Mouse (Mus musculus) hindbrain, embryonic 16.5 days (tissue): ENCODE data around the gene Chrm3. TPM values are rescaled to one million over a fixed set of nuclear protein-coding genes. Genes with fewer than 3 reads are reported as not detected.

ENCODE experiments used
- ATAC-seq: fragments of 200-750 bp; cut with Nextera tagmentation; 2 replicates; pipeline ENCODE4 v1.8.0; 2017; ENCODE audit warnings: moderate TSS enrichment, moderate library complexity
- H3K27ac ChIP-seq: fragments of 300-500 bp; sonication (generic); 2 replicates; pipeline ENCODE4 v1.5.1; 2014; ENCODE audit warnings: low read depth, mild to moderate bottlenecking, control low read depth, low read length, moderate library complexity
- H3K27me3 ChIP-seq: fragments of 300-500 bp; sonication (generic); replicated peaks from 2 replicates; pipeline ENCODE4 v1.6.1; 2014; ENCODE audit warnings: low read length; ENCODE audit not compliant: control insufficient read depth, insufficient read depth
- H3K36me3 ChIP-seq: fragments of 300-500 bp; sonication (generic); 2 replicates; pipeline ENCODE4 v1.6.1; 2014; ENCODE audit warnings: mild to moderate bottlenecking, low read length, moderate library complexity, mixed read lengths; ENCODE audit not compliant: control insufficient read depth, insufficient read depth
- H3K4me1 ChIP-seq: fragments of 300-500 bp; sonication (generic); 2 replicates; pipeline ENCODE4 v1.6.1; 2014; ENCODE audit warnings: low read depth, low read length; ENCODE audit not compliant: control insufficient read depth, insufficient read depth
- H3K4me2 ChIP-seq: fragments of 300-500 bp; sonication (generic); 2 replicates; pipeline ENCODE4 v1.6.1; 2014; ENCODE audit warnings: mild to moderate bottlenecking, low read length, control low read depth, moderate library complexity
- H3K4me3 ChIP-seq: fragments of 300-500 bp; sonication (generic); 2 replicates; pipeline ENCODE4 v1.5.1; 2014; ENCODE audit warnings: mild to moderate bottlenecking, low read length, control low read depth, moderate library complexity
- H3K9ac ChIP-seq: fragments of 300-500 bp; sonication (generic); 2 replicates; pipeline ENCODE4 v1.6.1; 2014; ENCODE audit warnings: low read depth, mild to moderate bottlenecking, control low read depth, low read length, moderate library complexity
- H3K9me3 ChIP-seq: fragments of 300-500 bp; sonication (generic); 2 replicates; pipeline ENCODE4 v1.6.1; 2014; ENCODE audit warnings: mild to moderate bottlenecking, low read length, moderate library complexity; ENCODE audit not compliant: control insufficient read depth
- WGBS: fragments of 180-500 bp; shearing (Covaris S2); extraction: QIAGEN DNeasy Blood & Tissue Kit; methylation state at CpG from one replicate; pipeline ENCODE4 v1.1.7; 2014; 5-methylcytosine and 5-hydroxymethylcytosine counted together
- polyA plus RNA-seq: library from polyadenylated mRNA; unstranded; fragments of >200 nt; fragmentation: Nextera tagmentation; extraction: Ambion mirVana; gene quantifications from 2 replicates; pipeline ENCODE4 v1.2.1, GENCODE M21; 2015

The Chrm3 gene
- polyA plus RNA-seq, 1 experiment from 2014 or later, result 4.2 TPM

DNA sequence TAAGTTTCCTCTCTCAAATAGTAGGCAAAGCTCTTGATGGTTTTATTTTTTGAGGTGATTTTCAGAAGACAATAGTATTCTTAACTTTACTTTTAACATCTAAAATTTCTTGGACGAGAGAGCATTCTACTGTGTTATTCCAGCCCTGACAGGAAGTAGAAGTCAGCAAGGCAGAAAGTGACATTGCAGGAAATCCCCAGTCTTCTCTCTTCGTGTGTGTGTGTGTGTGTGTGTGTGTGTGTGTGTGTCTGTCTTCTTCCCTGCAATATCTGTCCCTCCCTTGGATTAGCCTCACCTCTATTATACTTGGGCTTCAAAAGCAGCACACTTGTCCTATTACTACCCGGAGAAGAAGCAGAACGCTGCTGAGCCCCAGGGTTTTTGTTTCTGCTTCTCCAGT is 316.6 kb downstream of the Chrm3 start:
- WGBS, result 72% methylated on average over 4 of the region's 4 CpGs
- H3K27me3 ChIP-seq, result no peaks in the 10 kb centered on the region
- no peaks in the 10 kb centered on the region for H3K36me3 ChIP-seq
- no peaks in the 10 kb centered on the region for H3K9me3 ChIP-seq
- no peak overlapping the region for H3K4me2 ChIP-seq
- H3K4me3 ChIP-seq, result no peak overlapping the region
- no peak overlapping the region for H3K27ac ChIP-seq
- no peak for ATAC-seq
- H3K4me1 ChIP-seq, result no peaks in the 10 kb centered on the region
- no peak overlapping the region for H3K9ac ChIP-seq

- WGBS, result 51% methylated on average over 18 of the region's 18 CpGs
- no peak overlapping the region for H3K4me3 ChIP-seq
These were observed 326.9 kb downstream of the Chrm3 start for GRCm38 (mm10) chr13:10033570-10034399.

GRCm38 (mm10) chr13:10031547-10031946 is 329.1 kb downstream of the Chrm3 start:
- 70% methylated on average over 5 of the region's 5 CpGs for WGBS
- Histone ChIP-seq H3K9ac (no peak overlapping the region), H3K4me2 (no peak overlapping the region), H3K9me3 (no peaks in the 10 kb centered on the region), H3K27ac (no peak overlapping the region), H3K4me3 (no peak overlapping the region), H3K36me3 (no peaks in the 10 kb centered on the region), H3K27me3 (no peaks in the 10 kb centered on the region), H3K4me1 (no peaks in the 10 kb centered on the region)
- ATAC-seq, result no peak

More at GRCm38 (mm10) chr13:10033570-10034399, 326.9 kb downstream of the Chrm3 start:
- Histone ChIP-seq H3K27me3 (no peaks in the 10 kb centered on the region), H3K4me2 (no peak overlapping the region), H3K9me3 (no peaks in the 10 kb centered on the region), H3K27ac (no peak overlapping the region), H3K36me3 (no peaks in the 10 kb centered on the region), H3K9ac (no peak overlapping the region), H3K4me1 (no peaks in the 10 kb centered on the region)
- ATAC-seq, result no peak

DNA sequence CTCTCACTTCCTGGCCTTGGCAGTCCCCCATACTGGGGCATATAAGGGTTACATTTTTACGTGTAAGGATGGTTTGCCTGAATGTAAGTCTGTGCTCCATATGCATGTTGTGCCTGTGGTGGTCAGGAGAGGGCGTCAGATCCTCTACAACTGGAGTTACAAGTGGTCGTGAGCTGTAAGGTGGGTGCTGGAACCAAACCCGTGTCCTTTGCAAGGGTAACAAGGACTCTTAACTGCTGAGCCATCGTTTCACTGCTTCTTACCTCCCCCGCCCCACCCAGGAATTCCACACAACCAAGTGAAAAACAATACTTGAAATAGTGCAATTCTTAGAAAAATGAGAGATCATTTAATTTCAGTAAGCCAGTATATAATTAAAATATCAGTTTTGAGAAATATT is 330.7 kb downstream of the Chrm3 start:
- Histone ChIP-seq H3K9me3 (no peaks in the 10 kb centered on the region), H3K4me3 (no peak overlapping the region), H3K4me2 (no peak overlapping the region), H3K36me3 (no peaks in the 10 kb centered on the region), H3K27me3 (no peaks in the 10 kb centered on the region), H3K4me1 (no peaks in the 10 kb centered on the region), H3K27ac (no peak overlapping the region), H3K9ac (no peak overlapping the region)
- ATAC-seq, result no peak
- WGBS, result 90% methylated on average over 6 of the region's 6 CpGs

GRCm38 (mm10) chr13:10025134-10025533 is 335.5 kb downstream of the Chrm3 start:
- H3K27me3 ChIP-seq, result no peaks in the 10 kb centered on the region
- no peak overlapping the region for H3K9ac ChIP-seq
- no peaks in the 10 kb centered on the region for H3K9me3 ChIP-seq
- no peak overlapping the region for H3K27ac ChIP-seq
- H3K36me3 ChIP-seq, result no peaks in the 10 kb centered on the region
- 91% methylated on average over 3 of the region's 3 CpGs for WGBS
- ATAC-seq, result no peak
- no peak overlapping the region for H3K4me2 ChIP-seq
- no peaks in the 10 kb centered on the region for H3K4me1 ChIP-seq
- no peak overlapping the region for H3K4me3 ChIP-seq

GRCm38 (mm10) chr13:10023112-10023511 is 337.5 kb downstream of the Chrm3 start:
- no peak overlapping the region for H3K4me2 ChIP-seq
- H3K27ac ChIP-seq, result no peak overlapping the region
- no peak overlapping the region for H3K4me3 ChIP-seq
- H3K9ac ChIP-seq, result no peak overlapping the region
- no peaks in the 10 kb centered on the region for H3K4me1 ChIP-seq
- ATAC-seq, result no peak
- H3K9me3 ChIP-seq, result no peaks in the 10 kb centered on the region
- no peaks in the 10 kb centered on the region for H3K27me3 ChIP-seq
- WGBS, result 74% methylated on average over 2 of the region's 2 CpGs
- no peaks in the 10 kb centered on the region for H3K36me3 ChIP-seq

DNA sequence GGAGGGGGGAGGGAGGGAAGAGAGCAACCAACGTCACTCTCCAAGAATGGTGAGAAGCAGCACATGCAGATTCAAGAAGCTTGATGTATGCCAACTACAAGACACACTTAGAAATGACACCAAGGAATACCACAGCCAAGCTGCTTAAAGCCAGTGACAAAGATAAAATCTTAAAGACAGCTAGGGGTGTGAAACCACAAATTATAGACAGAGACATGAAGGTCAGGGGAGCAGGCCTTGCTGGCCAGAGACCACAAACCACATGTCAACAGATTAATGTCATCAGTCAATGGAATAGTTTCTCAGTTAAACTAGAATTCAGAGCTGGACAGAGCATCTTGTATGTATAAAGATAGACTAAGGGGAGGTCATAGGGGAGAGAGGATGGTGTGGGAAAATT is 341.4 kb downstream of the Chrm3 start:
- 71% methylated on average over 1 of the region's 1 CpGs for WGBS
- no peaks in the 10 kb centered on the region for H3K4me1 ChIP-seq

GRCm38 (mm10) chr13:10002916-10003315 is 357.7 kb downstream of the Chrm3 start:
- Histone ChIP-seq H3K9ac (no peak overlapping the region), H3K4me1 (no peaks in the 10 kb centered on the region), H3K9me3 (no peaks in the 10 kb centered on the region), H3K4me2 (no peak overlapping the region), H3K4me3 (no peak overlapping the region), H3K36me3 (no peaks in the 10 kb centered on the region), H3K27me3 (no peaks in the 10 kb centered on the region), H3K27ac (no peak overlapping the region)
- no peak for ATAC-seq
- WGBS, result 63% methylated on average over 4 of the region's 4 CpGs

More for the DNA sequence above, 341.4 kb downstream of the Chrm3 start:
- no peak overlapping the region for H3K4me3 ChIP-seq
- no peak overlapping the region for H3K27ac ChIP-seq
- H3K9me3 ChIP-seq, result no peaks in the 10 kb centered on the region
- no peak overlapping the region for H3K9ac ChIP-seq
- H3K36me3 ChIP-seq, result no peaks in the 10 kb centered on the region
- H3K27me3 ChIP-seq, result no peaks in the 10 kb centered on the region
- H3K4me2 ChIP-seq, result no peak overlapping the region
- ATAC-seq, result no peak

GRCm38 (mm10) chr13:9997664-9998328 is 362.9 kb downstream of the Chrm3 start:
- Histone ChIP-seq H3K27me3 (no peaks in the 10 kb centered on the region), H3K27ac (no peak overlapping the region), H3K9me3 (no peaks in the 10 kb centered on the region), H3K9ac (no peak overlapping the region), H3K36me3 (no peaks in the 10 kb centered on the region), H3K4me3 (no peak overlapping the region), H3K4me2 (no peak overlapping the region), H3K4me1 (no peaks in the 10 kb centered on the region)
- no peak for ATAC-seq
- 75% methylated on average over 2 of the region's 2 CpGs for WGBS
